In genomic region chr13:54375497-54376495, GRCm38 (mm10) we compare ENCODE assay signal across 18 mouse cellular contexts. TPM values are rescaled to one million over a fixed set of nuclear protein-coding genes. Genes with fewer than 3 reads are reported as not detected.
DNase-seq lines count a peak whose midpoint lies in the region; ATAC-seq and TF ChIP-seq lines count a peak whose summit lies in the region.
"Had no signal": no experiment of that assay in that cellular context is flagged by ENCODE, and none has a peak within 500 bp of the region (broad histone marks: within the 10 kb centered on the region; RNA-seq: fewer than 3 reads in every experiment).

No protein-coding gene starts in this region.

- 37% methylated on average over 11 of the region's 11 CpGs for WGBS in liver, postnatal 0 days (ENCODE audit: insufficient replicate concordance)
- WGBS in hindbrain, embryonic 16.5 days = 67% methylated on average over 11 of the region's 11 CpGs

- no peak overlapping the region for H3K9ac ChIP-seq in liver, postnatal 0 days (replicated peaks)
- H3K9ac ChIP-seq in hindbrain, embryonic 16.5 days (ENCODE audit: low read depth, low read length) = no peak overlapping the region
- H3K9ac ChIP-seq: embryonic facial prominence, embryonic 12.5 days; heart, embryonic 15.5 days; liver, embryonic 13.5 days had no signal

- no peak overlapping the region for H3K4me3 ChIP-seq in liver, postnatal 0 days (ENCODE audit: low read depth, low read length)
- no peak overlapping the region for H3K4me3 ChIP-seq in hindbrain, embryonic 16.5 days (ENCODE audit: low read length)
- H3K4me3 ChIP-seq: embryonic facial prominence, embryonic 12.5 days; forebrain, embryonic 10.5 days; heart, embryonic 15.5 days; hindbrain, embryonic 10.5 days; limb, embryonic 10.5 days; liver, embryonic 13.5 days had no signal

- no peak overlapping the region for H3K4me2 ChIP-seq in liver, postnatal 0 days (ENCODE audit: low read depth, low read length)
- no peak overlapping the region for H3K4me2 ChIP-seq in hindbrain, embryonic 16.5 days (ENCODE audit: low read length)
- H3K4me2 ChIP-seq: embryonic facial prominence, embryonic 12.5 days; heart, embryonic 15.5 days; liver, embryonic 13.5 days had no signal

- peak overlapping the region; percentile 48 for H3K27ac ChIP-seq in liver, postnatal 0 days (ENCODE audit: low read depth)
- H3K27ac ChIP-seq in hindbrain, embryonic 16.5 days (ENCODE audit: low read depth, low read length) = no peak overlapping the region
- H3K27ac ChIP-seq: embryonic facial prominence, embryonic 12.5 days; forebrain, embryonic 10.5 days; heart, embryonic 15.5 days; hindbrain, embryonic 10.5 days; limb, embryonic 10.5 days; liver, embryonic 13.5 days; macrophage had no signal

- H3K9me3 ChIP-seq in liver, postnatal 0 days (ENCODE audit: low read length) = no peaks in the 10 kb centered on the region
- no peaks in the 10 kb centered on the region for H3K9me3 ChIP-seq in hindbrain, embryonic 16.5 days (ENCODE audit: control insufficient read depth, low read length)
- H3K9me3 ChIP-seq: embryonic facial prominence, embryonic 12.5 days; forebrain, embryonic 10.5 days; heart, embryonic 15.5 days; hindbrain, embryonic 10.5 days; limb, embryonic 10.5 days; liver, embryonic 13.5 days had no signal

- H3K4me1 ChIP-seq in liver, postnatal 0 days (ENCODE audit: insufficient read depth) = peaks cover 9% of the 10 kb centered on the region
- H3K4me1 ChIP-seq in hindbrain, embryonic 16.5 days (ENCODE audit: control insufficient read depth, insufficient read depth, low read depth, low read length) = peaks cover 25% of the 10 kb centered on the region

- no peak for TF ChIP-seq EP300 in liver, postnatal 0 days (IDR thresholded peaks at IDR 0.05; ENCODE audit: low read depth)

- no peak for ATAC-seq in cerebellum, adult (ENCODE audit: insufficient number of reproducible peaks, low FRiP score, low TSS enrichment)
- no peak for ATAC-seq in liver, postnatal 0 days
- no peak for ATAC-seq in hindbrain, embryonic 16.5 days

- DNase-seq in cerebellum, adult 11-12 months = peak; percentile 58
- no peak for DNase-seq in liver, postnatal 0 days
- DNase-seq in liver (no peak), A20 (ENCODE audit: low read depth, low spot score) (peak; percentile 82)
- DNase-seq in cerebellum, postnatal 25 days = peak; percentile 59 to 64
- DNase-seq in retina, embryonic 14.5 days (ENCODE audit: low spot score) = no peak
- DNase-seq: kidney, adult 11 months; liver, embryonic 13.5 days; midbrain, embryonic 14.5 days; thymus, adult 2 months had no signal

- no peak for TF ChIP-seq CTCF in liver, postnatal 0 days (IDR thresholded peaks at IDR 0.05; ENCODE audit: low read depth)

- no peaks in the 10 kb centered on the region; the same call in 1 of the 2 replicates for H3K36me3 ChIP-seq in liver, postnatal 0 days (replicated peaks; ENCODE audit: insufficient read depth, low read length)
- no peaks in the 10 kb centered on the region for H3K36me3 ChIP-seq in hindbrain, embryonic 16.5 days (ENCODE audit: control insufficient read depth, insufficient read depth, low read length)
- H3K36me3 ChIP-seq: heart, embryonic 15.5 days; limb, embryonic 10.5 days; liver, embryonic 13.5 days had no signal

- peaks cover 18% of the 10 kb centered on the region for H3K27me3 ChIP-seq in liver, postnatal 0 days (ENCODE audit: insufficient read depth, low read length)
- H3K27me3 ChIP-seq in hindbrain, embryonic 16.5 days (replicated peaks; ENCODE audit: control insufficient read depth, insufficient read depth, low read length) = no peaks in the 10 kb centered on the region

RNA-seq across cellular contexts. Expression of gene Cplx2, which starts 4.6 kb away (rescaled TPM):
- polyA plus RNA-seq in liver, postnatal 0 days (2015; fragmentation: Nextera tagmentation; extraction: Ambion mirVana) = 0.89 and 0.97 TPM in 2 replicates
- polyA plus RNA-seq in hindbrain, embryonic 16.5 days (2015; fragmentation: Nextera tagmentation; extraction: Ambion mirVana) = 36.6 and 41.9 TPM in 2 replicates
- polyA plus RNA-seq: macrophage had no signal

Comparison
In these comparisons a context has a peak if more than half of its experiments do, and no peak if none do; other contexts are left out.
1. DNase-seq: peak in cerebellum, adult 11-12 months (single experiment), A20 (single experiment) and cerebellum, postnatal 25 days (2 of 2); none in liver, postnatal 0 days (single experiment), liver (single experiment) and retina, embryonic 14.5 days (single experiment).
2. RNA of gene Cplx2, which starts 4.6 kb away (polyA plus RNA-seq): 36.6 to 41.9 TPM in hindbrain, embryonic 16.5 days; 0.89 to 0.97 TPM in liver, postnatal 0 days; every median in the first group is over 10 times any median in the second.